Mouse (Mus musculus) hindbrain, embryonic 16.5 days (tissue): ENCODE results near the gene Piwil4. TPM values are rescaled to one million over a fixed set of nuclear protein-coding genes. Genes with fewer than 3 reads are reported as not detected.
"Not testable (repeated sequence)": the region's sequence is repeated elsewhere in the genome, so short reads cannot be mapped to it uniquely, and the experiment has no call there.

ENCODE experiments used
- ATAC-seq: fragments of 200-750 bp; cut with Nextera tagmentation; 2 replicates; pipeline ENCODE4 v1.8.0; 2017; ENCODE audit warnings: moderate TSS enrichment, moderate library complexity
- H3K27ac ChIP-seq: fragments of 300-500 bp; sonication (generic); 2 replicates; pipeline ENCODE4 v1.5.1; 2014; ENCODE audit warnings: low read depth, mild to moderate bottlenecking, control low read depth, low read length, moderate library complexity
- H3K27me3 ChIP-seq: fragments of 300-500 bp; sonication (generic); replicated peaks from 2 replicates; pipeline ENCODE4 v1.6.1; 2014; ENCODE audit warnings: low read length; ENCODE audit not compliant: control insufficient read depth, insufficient read depth
- H3K36me3 ChIP-seq: fragments of 300-500 bp; sonication (generic); 2 replicates; pipeline ENCODE4 v1.6.1; 2014; ENCODE audit warnings: mild to moderate bottlenecking, low read length, moderate library complexity, mixed read lengths; ENCODE audit not compliant: control insufficient read depth, insufficient read depth
- H3K4me1 ChIP-seq: fragments of 300-500 bp; sonication (generic); 2 replicates; pipeline ENCODE4 v1.6.1; 2014; ENCODE audit warnings: low read depth, low read length; ENCODE audit not compliant: control insufficient read depth, insufficient read depth
- H3K4me2 ChIP-seq: fragments of 300-500 bp; sonication (generic); 2 replicates; pipeline ENCODE4 v1.6.1; 2014; ENCODE audit warnings: mild to moderate bottlenecking, low read length, control low read depth, moderate library complexity
- H3K4me3 ChIP-seq: fragments of 300-500 bp; sonication (generic); 2 replicates; pipeline ENCODE4 v1.5.1; 2014; ENCODE audit warnings: mild to moderate bottlenecking, low read length, control low read depth, moderate library complexity
- H3K9ac ChIP-seq: fragments of 300-500 bp; sonication (generic); 2 replicates; pipeline ENCODE4 v1.6.1; 2014; ENCODE audit warnings: low read depth, mild to moderate bottlenecking, control low read depth, low read length, moderate library complexity
- H3K9me3 ChIP-seq: fragments of 300-500 bp; sonication (generic); 2 replicates; pipeline ENCODE4 v1.6.1; 2014; ENCODE audit warnings: mild to moderate bottlenecking, low read length, moderate library complexity; ENCODE audit not compliant: control insufficient read depth
- WGBS: fragments of 180-500 bp; shearing (Covaris S2); extraction: QIAGEN DNeasy Blood & Tissue Kit; methylation state at CpG from one replicate; pipeline ENCODE4 v1.1.7; 2014; 5-methylcytosine and 5-hydroxymethylcytosine counted together
- polyA plus RNA-seq: library from polyadenylated mRNA; unstranded; fragments of >200 nt; fragmentation: Nextera tagmentation; extraction: Ambion mirVana; gene quantifications from 2 replicates; pipeline ENCODE4 v1.2.1, GENCODE M21; 2015

The Piwil4 gene
- polyA plus RNA-seq, 1 experiment from 2014 or later: 0.40 TPM

GRCm38 (mm10) chr9:14682741-14683140 is 57.8 kb downstream of the Piwil4 start:
- H3K4me1 ChIP-seq: no peaks in the 10 kb centered on the region
- no peak overlapping the region for H3K27ac ChIP-seq
- no peaks in the 10 kb centered on the region for H3K9me3 ChIP-seq
- no peak overlapping the region for H3K4me3 ChIP-seq
- no peak overlapping the region for H3K4me2 ChIP-seq
- no peak overlapping the region for H3K9ac ChIP-seq
- no peaks in the 10 kb centered on the region for H3K36me3 ChIP-seq
- ATAC-seq: peak; percentile 52; the same call in 1 of the 2 replicates
- H3K27me3 ChIP-seq: no peaks in the 10 kb centered on the region

GRCm38 (mm10) chr9:14680584-14680983 is 59.9 kb downstream of the Piwil4 start:
- Histone ChIP-seq H3K27ac (no peak overlapping the region), H3K4me2 (no peak overlapping the region), H3K36me3 (no peaks in the 10 kb centered on the region), H3K9me3 (no peaks in the 10 kb centered on the region), H3K9ac (no peak overlapping the region), H3K27me3 (no peaks in the 10 kb centered on the region), H3K4me3 (no peak overlapping the region), H3K4me1 (no peaks in the 10 kb centered on the region)
- 57% methylated on average over 2 of the region's 2 CpGs for WGBS
- ATAC-seq: no peak

GRCm38 (mm10) chr9:14675707-14676691 is 64.5 kb downstream of the Piwil4 start:
- no peaks in the 10 kb centered on the region for H3K9me3 ChIP-seq
- no peak overlapping the region for H3K4me3 ChIP-seq
- no peak overlapping the region for H3K4me2 ChIP-seq
- no peak overlapping the region for H3K9ac ChIP-seq
- H3K27me3 ChIP-seq: no peaks in the 10 kb centered on the region
- no peak overlapping the region for H3K27ac ChIP-seq
- 59% methylated on average over 9 of the region's 9 CpGs for WGBS
- no peak for ATAC-seq
- H3K4me1 ChIP-seq: no peaks in the 10 kb centered on the region
- no peaks in the 10 kb centered on the region for H3K36me3 ChIP-seq

- Histone ChIP-seq H3K4me1 (no peaks in the 10 kb centered on the region), H3K36me3 (no peaks in the 10 kb centered on the region), H3K4me3 (no peak overlapping the region), H3K27ac (no peak overlapping the region), H3K27me3 (no peaks in the 10 kb centered on the region), H3K4me2 (no peak overlapping the region), H3K9ac (no peak overlapping the region), H3K9me3 (no peaks in the 10 kb centered on the region)
- WGBS: 91% methylated on average over 8 of the region's 8 CpGs
- ATAC-seq: no peak
Observed at GRCm38 (mm10) chr9:14674506-14674905, 66.0 kb downstream of the Piwil4 start.

- ATAC-seq: no peak
- H3K27me3 ChIP-seq: no peaks in the 10 kb centered on the region
- H3K36me3 ChIP-seq: no peaks in the 10 kb centered on the region
- no peak overlapping the region for H3K27ac ChIP-seq
- no peak overlapping the region for H3K9ac ChIP-seq
- H3K9me3 ChIP-seq: no peaks in the 10 kb centered on the region
- no peaks in the 10 kb centered on the region for H3K4me1 ChIP-seq
- no peak overlapping the region for H3K4me3 ChIP-seq
- no peak overlapping the region for H3K4me2 ChIP-seq
- WGBS: 87% methylated on average over 4 of the region's 4 CpGs
Observed at GRCm38 (mm10) chr9:14673109-14673508, 67.4 kb downstream of the Piwil4 start.

- not testable (repeated sequence) for H3K27ac ChIP-seq, ATAC-seq, H3K9me3 ChIP-seq, H3K9ac ChIP-seq, H3K36me3 ChIP-seq, H3K4me3 ChIP-seq, H3K27me3 ChIP-seq, H3K4me2 ChIP-seq, H3K4me1 ChIP-seq
- 34% methylated on average over 5 of the region's 5 CpGs for WGBS
Observed at GRCm38 (mm10) chr9:14671965-14672364, 68.6 kb downstream of the Piwil4 start.

- ATAC-seq: no peak
- no peak overlapping the region for H3K9ac ChIP-seq
- WGBS: 95% methylated on average over 3 of the region's 3 CpGs
Observed at GRCm38 (mm10) chr9:14668382-14668781, 72.2 kb downstream of the Piwil4 start.

GRCm38 (mm10) chr9:14666071-14666470 is 74.5 kb downstream of the Piwil4 start:
- 90% methylated on average over 3 of the region's 3 CpGs for WGBS
- ATAC-seq: no peak

More at GRCm38 (mm10) chr9:14668382-14668781, 72.2 kb downstream of the Piwil4 start:
- H3K9me3 ChIP-seq: no peaks in the 10 kb centered on the region
- H3K27ac ChIP-seq: no peak overlapping the region
- H3K4me1 ChIP-seq: no peaks in the 10 kb centered on the region
- no peaks in the 10 kb centered on the region for H3K27me3 ChIP-seq
- H3K4me2 ChIP-seq: no peak overlapping the region
- H3K36me3 ChIP-seq: no peaks in the 10 kb centered on the region
- no peak overlapping the region for H3K4me3 ChIP-seq

GRCm38 (mm10) chr9:14663591-14663990 is 76.9 kb downstream of the Piwil4 start:
- Histone ChIP-seq H3K4me3 (no peak overlapping the region), H3K9me3 (no peaks in the 10 kb centered on the region), H3K9ac (no peak overlapping the region), H3K4me1 (no peaks in the 10 kb centered on the region), H3K27me3 (no peaks in the 10 kb centered on the region), H3K27ac (no peak overlapping the region), H3K36me3 (no peaks in the 10 kb centered on the region), H3K4me2 (no peak overlapping the region)
- 93% methylated on average over 2 of the region's 2 CpGs for WGBS
- no peak for ATAC-seq

More at GRCm38 (mm10) chr9:14666071-14666470, 74.5 kb downstream of the Piwil4 start:
- Histone ChIP-seq H3K4me3 (no peak overlapping the region), H3K27me3 (no peaks in the 10 kb centered on the region), H3K9ac (no peak overlapping the region), H3K9me3 (no peaks in the 10 kb centered on the region), H3K4me2 (no peak overlapping the region), H3K27ac (no peak overlapping the region), H3K4me1 (no peaks in the 10 kb centered on the region), H3K36me3 (no peaks in the 10 kb centered on the region)
